ENCODE assay signal across 24 mouse cellular contexts in the genomic region with DNA sequence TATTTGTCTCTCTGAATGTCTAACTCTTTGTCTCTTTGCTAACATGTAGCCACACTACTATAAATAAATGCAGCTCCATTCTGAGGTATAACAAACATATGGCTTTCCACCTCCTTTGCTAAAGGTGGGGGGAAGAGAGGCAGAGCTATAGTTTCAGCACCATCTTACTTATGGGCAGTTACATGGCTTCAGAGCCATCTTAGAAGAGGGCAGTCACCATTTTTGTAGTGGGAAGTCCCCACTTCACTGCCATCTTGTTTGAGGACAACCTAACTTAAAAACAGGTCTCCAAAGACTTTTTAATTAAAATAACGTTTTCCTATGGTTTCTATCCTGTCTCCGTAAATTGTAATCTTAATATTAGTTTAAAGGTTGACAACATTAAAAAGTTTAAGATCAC. TPM values are rescaled to one million over a fixed set of nuclear protein-coding genes. Genes with fewer than 3 reads are reported as not detected.
A peak's percentile ranks its signal among the peaks of the same experiment; 100 is the strongest.
DNase-seq lines count a peak whose midpoint lies in the region; TF ChIP-seq lines count a peak whose summit lies in the region.
"Had no signal": no experiment of that assay in that cellular context is flagged by ENCODE, and none has a peak within 500 bp of the region (broad histone marks: within the 10 kb centered on the region; RNA-seq: fewer than 3 reads in every experiment).

No protein-coding gene starts in this region.

- no peak overlapping the region for H3K4me2 ChIP-seq in CH12.LX (ENCODE audit: insufficient read depth, low read depth, poor library complexity, severe bottlenecking)
- H3K4me2 ChIP-seq: embryonic facial prominence, embryonic 13.5 days; embryonic facial prominence, embryonic 15.5 days; forebrain, embryonic 12.5 days had no signal

- H3K9ac ChIP-seq in CH12.LX (ENCODE audit: insufficient read depth, low read depth) (no peak overlapping the region), MEL (ENCODE audit: control insufficient read depth, low read depth, low read length, poor library complexity, severe bottlenecking) (no peak overlapping the region)
- H3K9ac ChIP-seq: embryonic facial prominence, embryonic 13.5 days; embryonic facial prominence, embryonic 15.5 days; forebrain, embryonic 12.5 days had no signal

- in situ Hi-C loops in CH12.LX (cut with MboI; ENCODE audit: low pct_ligation_motif_present, low pct_unique_long_range_greater_than_20kb, low sequenced_read_pairs), result no loop called here

- H3K27ac ChIP-seq in CH12.LX (ENCODE audit: insufficient read depth, low read depth) (no peak overlapping the region), MEL (ENCODE audit: control insufficient read depth, low read depth, low read length) (no peak overlapping the region)
- H3K27ac ChIP-seq: embryonic facial prominence, embryonic 13.5 days; embryonic facial prominence, embryonic 15.5 days; forebrain, embryonic 10.5 days; forebrain, embryonic 12.5 days had no signal

- dilution Hi-C loops in CH12.LX (cut with MboI; ENCODE audit: extremely low pct_ligation_motif_present, extremely low pct_unique_long_range_greater_than_20kb, low sequenced_read_pairs), result no loop called here

- H3K4me3 ChIP-seq in CH12.LX (replicated peaks in 1 of 3; ENCODE audit: low read depth in 2 of 3, low read length in 2 of 3, poor library complexity in 1 of 3) (no peak overlapping the region), MEL (ENCODE audit: control insufficient read depth in 1 of 2, insufficient read depth in 1 of 2, low read depth in 2 of 2, low read length in 2 of 2) (no peak overlapping the region)
- H3K4me3 ChIP-seq: embryonic facial prominence, embryonic 13.5 days; embryonic facial prominence, embryonic 15.5 days; erythroblast, embryonic 14.5 days; forebrain, embryonic 10.5 days; forebrain, embryonic 12.5 days had no signal

- H3K36me3 ChIP-seq in CH12.LX (replicated peaks in 1 of 2; ENCODE audit: control insufficient read depth in 1 of 2, insufficient read depth in 1 of 2, low read length in 1 of 2), result peaks cover 0 to 2% of the 10 kb centered on the region in 2 experiments
- no peaks in the 10 kb centered on the region for H3K36me3 ChIP-seq in MEL (ENCODE audit: control insufficient read depth in 1 of 2, insufficient read depth in 2 of 2, low read length in 2 of 2)
- H3K36me3 ChIP-seq: embryonic facial prominence, embryonic 13.5 days; embryonic facial prominence, embryonic 15.5 days; forebrain, embryonic 12.5 days had no signal

- TF ChIP-seq POLR2A in CH12.LX (IDR thresholded peaks at IDR 0.05; ENCODE audit: low read depth, low read length), result no peak
- no peak for TF ChIP-seq POLR2A in MEL (IDR thresholded peaks at IDR 0.05; ENCODE audit: control insufficient read depth in 1 of 2, insufficient read depth in 1 of 2, low read depth in 1 of 2, low read length in 2 of 2, poor library complexity in 1 of 2)

- no peaks in the 10 kb centered on the region for H3K9me3 ChIP-seq in CH12.LX (replicated peaks; ENCODE audit: low read length)
- no peaks in the 10 kb centered on the region for H3K9me3 ChIP-seq in MEL (replicated peaks; ENCODE audit: insufficient read depth, low read length)
- H3K9me3 ChIP-seq: embryonic facial prominence, embryonic 13.5 days; embryonic facial prominence, embryonic 15.5 days; forebrain, embryonic 10.5 days; forebrain, embryonic 12.5 days; G1E had no signal

- H3K79me2 ChIP-seq in CH12.LX (replicated peaks; ENCODE audit: control insufficient read depth, extremely low read depth, insufficient read depth, poor library complexity, severe bottlenecking), result no peaks in the 10 kb centered on the region
- no peaks in the 10 kb centered on the region for H3K79me2 ChIP-seq in MEL (ENCODE audit: control insufficient read depth, insufficient read depth, low read length, poor library complexity)

- TF ChIP-seq CTCF in CH12.LX (conservative IDR thresholded peaks at IDR 0.05 in 1 of 2, IDR thresholded peaks at IDR 0.05 in 1 of 2; ENCODE audit: low read depth in 2 of 2, low read length in 2 of 2) (no peak), MEL (IDR thresholded peaks at IDR 0.05 in 2 of 3, conservative IDR thresholded peaks at IDR 0.05 in 1 of 3; ENCODE audit: control insufficient read depth in 1 of 3, insufficient read depth in 1 of 3, low read depth in 2 of 3, low read length in 3 of 3, poor library complexity in 1 of 3, severe bottlenecking in 1 of 3) (no peak)

- TF ChIP-seq RAD21 in CH12.LX (IDR thresholded peaks at IDR 0.05; ENCODE audit: low read depth, low read length), result no peak
- no peak for TF ChIP-seq RAD21 in MEL (IDR thresholded peaks at IDR 0.05; ENCODE audit: low read depth, low read length)

- DNase-seq in CH12.LX (ENCODE audit: extremely low read depth), result no peak
- peak; percentile 34 for DNase-seq in ES-CJ7 (ENCODE audit: low read depth, low spot score)
- no peak for DNase-seq in MEL (ENCODE audit: low read depth, low spot score)
- DNase-seq in ZHBTc4 (ENCODE audit: low read depth, low spot score), result peak; percentile 12
- no peak for DNase-seq in layer of hippocampus, postnatal 14 days (ENCODE audit: low spot score in 2 of 2)
- DNase-seq in gastrocnemius, adult 8-10 months (ENCODE audit: low spot score in 2 of 2), result no peak
- DNase-seq in urinary bladder, postnatal 36 days (ENCODE audit: low spot score in 2 of 2), result no peak
- DNase-seq: adrenal gland, adult 2 months; adrenal gland, postnatal 10 days; adrenal gland, postnatal 25 days; cerebellum, adult 11 months; cerebellum, adult 18-20 months; cerebellum, adult 8-10 months; cerebellum, adult 9-11 months; cerebellum, postnatal 14 days; cerebellum, postnatal 36 days; embryo, embryonic 11 days had no signal

- no peaks in the 10 kb centered on the region for H3K27me3 ChIP-seq in CH12.LX (replicated peaks)
- no peaks in the 10 kb centered on the region for H3K27me3 ChIP-seq in MEL (ENCODE audit: control insufficient read depth in 1 of 2, insufficient read depth in 2 of 2, low read length in 2 of 2)
- H3K27me3 ChIP-seq: embryonic facial prominence, embryonic 13.5 days; embryonic facial prominence, embryonic 15.5 days; forebrain, embryonic 12.5 days; Patski had no signal

- TF ChIP-seq EP300 in CH12.LX (IDR thresholded peaks at IDR 0.05; ENCODE audit: low read length) (no peak), MEL (IDR thresholded peaks at IDR 0.05; ENCODE audit: low read depth in 1 of 2, low read length in 2 of 2) (no peak)

- no peaks in the 10 kb centered on the region for H3K4me1 ChIP-seq in CH12.LX (ENCODE audit: control insufficient read depth in 1 of 2, insufficient read depth in 2 of 2)
- no peaks in the 10 kb centered on the region for H3K4me1 ChIP-seq in MEL (ENCODE audit: control insufficient read depth in 1 of 2, insufficient read depth in 2 of 2, low read length in 2 of 2)
- H3K4me1 ChIP-seq: embryonic facial prominence, embryonic 13.5 days; embryonic facial prominence, embryonic 15.5 days; forebrain, embryonic 10.5 days; forebrain, embryonic 12.5 days had no signal

TF ChIP-seq in CH12.LX, 34 proteins besides CTCF, POLR2A, EP300 and RAD21:
- TF ChIP-seq MAX (IDR thresholded peaks at IDR 0.05; ENCODE audit: low read length) (no peak), MEF2A (IDR thresholded peaks at IDR 0.05; ENCODE audit: borderline replicate concordance, low read depth, low read length) (no peak), HCFC1 (IDR thresholded peaks at IDR 0.05; ENCODE audit: low read depth, low read length) (0 out of 2 replicates have a peak, but pooled peaks have one; percentile 23), E2F4 (IDR thresholded peaks at IDR 0.05; ENCODE audit: insufficient replicate concordance, low read depth, low read length) (no peak), NRF1 (IDR thresholded peaks at IDR 0.05; ENCODE audit: low read depth, low read length) (peak; percentile 62), JUND (conservative IDR thresholded peaks at IDR 0.05; ENCODE audit: low read depth, low read length) (no peak), CHD2 (IDR thresholded peaks at IDR 0.05; ENCODE audit: low read length) (no peak), SIN3A (IDR thresholded peaks at IDR 0.05; ENCODE audit: low read length) (no peak), USF1 (IDR thresholded peaks at IDR 0.05; ENCODE audit: low read depth, low read length) (no peak), NELFE (IDR thresholded peaks at IDR 0.05; ENCODE audit: low read depth, low read length) (no peak), JUN (IDR thresholded peaks at IDR 0.05; ENCODE audit: insufficient read depth, low read depth, low read length) (no peak)

TF ChIP-seq in MEL, 35 proteins besides CTCF, POLR2A, EP300 and RAD21:
- TF ChIP-seq TBP (IDR thresholded peaks at IDR 0.05; ENCODE audit: low read depth, low read length), result no peak
- 0 out of 2 replicates have a peak, but pooled peaks have one; percentile 14 for TF ChIP-seq HCFC1 (IDR thresholded peaks at IDR 0.05; ENCODE audit: low read depth, low read length)
- TF ChIP-seq NRF1 (IDR thresholded peaks at IDR 0.05; ENCODE audit: insufficient read depth, low read depth, low read length, poor library complexity, severe bottlenecking), result no peak
- TF ChIP-seq CHD2 (IDR thresholded peaks at IDR 0.05; ENCODE audit: low read length), result no peak
- TF ChIP-seq POLR2AphosphoS2 (IDR thresholded peaks at IDR 0.05; ENCODE audit: low read length), result no peak
- TF ChIP-seq POLR2AphosphoS5 (IDR thresholded peaks at IDR 0.05; ENCODE audit: borderline replicate concordance, low read depth, low read length), result no peak

RNA-seq across cellular contexts. Expression of gene Neil3, which starts 47.1 kb away (rescaled TPM):
- 10.3 TPM in 2 replicates for total RNA-seq in CH12.LX (2012; rRNA removed)
- total RNA-seq in CH12.LX (2014; rRNA removed), result 16.7 and 19.2 TPM in 2 replicates
- polyA plus RNA-seq in CH12.LX (2012; ENCODE audit: insufficient read length, low read depth), result 14.5 and 14.7 TPM in 2 replicates
- total RNA-seq in MEL (2012; rRNA removed), result 3.9 and 4.6 TPM in 2 replicates
- polyA plus RNA-seq in MEL (2012; ENCODE audit: insufficient read depth in 1 of 2, insufficient read length in 2 of 2, low read depth in 1 of 2, low replicate concordance in 2 of 2, missing spikeins in 1 of 2), result 1 to 10 TPM in 1 of 2 experiments, not detected in 1; 8.6 TPM
- total RNA-seq in layer of hippocampus, postnatal 14 days (2021), result 1 to 10 TPM in 1 of 2 experiments, under 1 TPM in 1; 0.79 to 1.4 TPM
- not detected for total RNA-seq in gastrocnemius, adult 8-10 months (2022)

Comparison
In these comparisons a context has a peak if more than half of its experiments do, and no peak if none do; other contexts are left out.
1. DNase-seq: peak in ES-CJ7 (single experiment) and ZHBTc4 (single experiment); none in CH12.LX (single experiment), MEL (single experiment), layer of hippocampus, postnatal 14 days (0 of 2), gastrocnemius, adult 8-10 months (0 of 2) and urinary bladder, postnatal 36 days (0 of 2).
2. Of the 35 proteins assayed by ChIP-seq in both MEL and CH12.LX: peak only in MEL: none; only in CH12.LX: NRF1; in both: HCFC1; in neither: 33.